Mouse (Mus musculus): ENCODE results near the gene Gm20716.

GRCm38 (mm10) chr2:168195721-168196120 lies 34.4 kb downstream of the Gm20716 start:
- TF ChIP-seq CTCF (IDR thresholded peaks at IDR 0.05; ENCODE audit: control insufficient read depth, insufficient read depth, insufficient replicate concordance, low read depth, low read length) (no peak), POLR2A (IDR thresholded peaks at IDR 0.05; ENCODE audit: control insufficient read depth, low read depth, low read length) (no peak)

All from testis, adult 2 months (tissue).